Mouse (Mus musculus) liver, embryonic 14.5 days (tissue): ENCODE data around the gene Nubpl. TPM values are rescaled to one million over a fixed set of nuclear protein-coding genes. Genes with fewer than 3 reads are reported as not detected.
A peak's percentile ranks its signal among the peaks of the same experiment; 100 is the strongest.

Experiments
- ATAC-seq: fragments of 200-750 bp; cut with Nextera tagmentation; 2 replicates; pipeline ENCODE4 v1.8.0; 2017; ENCODE audit warnings: moderate number of reproducible peaks, mild to moderate bottlenecking, moderate library complexity; ENCODE audit not compliant: insufficient read depth
- DNase-seq, 3 experiments: peaks; one replicate each; pipeline ENCODE4 v3.0.0-alpha.2; 2012 to 2013; ENCODE audit warnings: low read depth in 3 of 3, low spot score in 3 of 3
- H3K27ac ChIP-seq: fragments of 300-500 bp; sonication (generic); 2 replicates; pipeline ENCODE4 v1.5.1; 2014; ENCODE audit warnings: moderate library complexity, mild to moderate bottlenecking, control low read depth, inconsistent platforms
- H3K27me3 ChIP-seq: fragments of 300-500 bp; sonication (generic); 2 replicates; pipeline ENCODE4 v1.6.1; 2014; ENCODE audit warnings: mild to moderate bottlenecking, low read length, moderate library complexity; ENCODE audit not compliant: control insufficient read depth, insufficient read depth
- H3K36me3 ChIP-seq: fragments of 300-500 bp; sonication (generic); replicated peaks from 2 replicates; pipeline ENCODE4 v1.6.1; 2014; ENCODE audit warnings: low read depth; ENCODE audit not compliant: control insufficient read depth, insufficient read depth
- H3K4me1 ChIP-seq, 2 experiments: fragments of 200-500 bp in 1 of 2; fragments of 300-500 bp in 1 of 2; sonication (generic) in 1 of 2; replicated peaks; 2 replicates each; pipeline ENCODE4 v1.6.1; 2012 to 2014; ENCODE audit warnings: antibody characterized with exemption in 1 of 2, inconsistent platforms in 1 of 2, low read length in 1 of 2; ENCODE audit not compliant: control insufficient read depth in 2 of 2, insufficient read depth in 2 of 2
- H3K4me2 ChIP-seq: fragments of 300-500 bp; sonication (generic); 2 replicates; pipeline ENCODE4 v1.6.1; 2014; ENCODE audit warnings: low read depth, mild to moderate bottlenecking, control low read depth, moderate library complexity
- H3K4me3 ChIP-seq, 2 experiments: fragments of 200-500 bp in 1 of 2; fragments of 300-500 bp in 1 of 2; sonication (generic) in 1 of 2; 2 replicates each; pipeline ENCODE4 v1.5.1; 2012 to 2014; ENCODE audit warnings: low read depth in 2 of 2, low read length in 2 of 2, mild to moderate bottlenecking in 2 of 2, control low read depth in 1 of 2, inconsistent platforms in 1 of 2, moderate library complexity in 1 of 2; ENCODE audit not compliant: insufficient read depth in 1 of 2
- H3K9ac ChIP-seq: fragments of 300-500 bp; sonication (generic); replicated peaks from 2 replicates; pipeline ENCODE4 v1.6.1; 2014; ENCODE audit warnings: mild to moderate bottlenecking, control low read depth, moderate library complexity
- H3K9me3 ChIP-seq: fragments of 300-500 bp; sonication (generic); 2 replicates; pipeline ENCODE4 v1.6.1; 2016; ENCODE audit warnings: low read length, mixed read lengths; ENCODE audit not compliant: control insufficient read depth
- CTCF ChIP-seq: IDR thresholded peaks from 2 replicates; pipeline ENCODE4 v1.5.1; 2016; ENCODE audit warnings: antibody characterized with exemption, low read depth, control low read depth
- EP300 ChIP-seq: IDR thresholded peaks from 2 replicates; pipeline ENCODE4 v1.6.1; 2016; ENCODE audit warnings: antibody characterized with exemption, low read depth
- WGBS: fragments of 180-500 bp; shearing (Covaris S2); extraction: QIAGEN DNeasy Blood & Tissue Kit; methylation state at CpG from one replicate; pipeline ENCODE4 v1.1.7; 2014; ENCODE audit not compliant: insufficient replicate concordance; 5-methylcytosine and 5-hydroxymethylcytosine counted together
- polyA plus RNA-seq, 2 experiments: library from polyadenylated mRNA; depleted of rRNA in 1 of 2; stranded (reverse) in 1 of 2; unstranded in 1 of 2; fragments of >200 nt; fragmentation: Nextera tagmentation in 1 of 2; extraction: Ambion mirVana in 1 of 2; gene quantifications; 2 replicates each; pipeline versions ENCODE4 v1.2.1 to v1.2.3; 2012 to 2014

Nubpl gene
- polyA plus RNA-seq, 2 experiments, result 1.9 to 5.0 TPM

GRCm38 (mm10) chr12:52335142-52335765 is 237.7 kb downstream of the Nubpl start:
- Histone ChIP-seq H3K36me3 (no peaks in the 10 kb centered on the region), H3K27ac (no peak overlapping the region), H3K9me3 (no peaks in the 10 kb centered on the region), H3K27me3 (no peaks in the 10 kb centered on the region), H3K4me1 (peaks cover 0 to 8% of the 10 kb centered on the region in 2 experiments; a peak in 2 of 4 replicates), H3K9ac (no peak overlapping the region), H3K4me3 (no peak overlapping the region), H3K4me2 (no peak overlapping the region)
- TF ChIP-seq EP300 (no peak), CTCF (no peak)
- ATAC-seq (no peak), DNase-seq (no peak)
- WGBS, result 81% methylated on average over 11 of the region's 11 CpGs

- no peak overlapping the region for H3K9ac ChIP-seq
- no peaks in the 10 kb centered on the region for H3K9me3 ChIP-seq
- ATAC-seq, result peak; percentile 33; the same call in 1 of the 2 replicates
- no peak overlapping the region for H3K4me3 ChIP-seq
- DNase-seq, result peak in 1 of 3 experiments; percentile 7
- no peaks in the 10 kb centered on the region for H3K36me3 ChIP-seq
- no peaks in the 10 kb centered on the region for H3K27me3 ChIP-seq
- H3K4me1 ChIP-seq, result peaks cover 0 to 8% of the 10 kb centered on the region in 2 experiments; a peak in 2 of 4 replicates
- TF ChIP-seq CTCF (no peak), EP300 (no peak)
- no peak overlapping the region for H3K27ac ChIP-seq
- H3K4me2 ChIP-seq, result no peak overlapping the region
- WGBS, result 24% methylated on average over 2 of the region's 2 CpGs
Observed at GRCm38 (mm10) chr12:52338136-52338753, 240.7 kb downstream of the Nubpl start.

- no peak for TF ChIP-seq CTCF
- TF ChIP-seq EP300, result no peak
- H3K27me3 ChIP-seq, result no peaks in the 10 kb centered on the region
- no peak overlapping the region for H3K9ac ChIP-seq
- H3K4me1 ChIP-seq, result no peaks in the 10 kb centered on the region
- no peak overlapping the region for H3K27ac ChIP-seq
- no peak overlapping the region for H3K4me3 ChIP-seq
- DNase-seq (no peak), ATAC-seq (no peak)
- 60% methylated on average over 5 of the region's 5 CpGs for WGBS
- no peaks in the 10 kb centered on the region for H3K9me3 ChIP-seq
- H3K4me2 ChIP-seq, result no peak overlapping the region
- no peaks in the 10 kb centered on the region for H3K36me3 ChIP-seq
Observed at GRCm38 (mm10) chr12:52346611-52347010, 249.1 kb downstream of the Nubpl start.

- no peak overlapping the region for H3K27ac ChIP-seq
- H3K9me3 ChIP-seq, result no peaks in the 10 kb centered on the region
- no peaks in the 10 kb centered on the region for H3K27me3 ChIP-seq
- no peaks in the 10 kb centered on the region for H3K36me3 ChIP-seq
- H3K4me1 ChIP-seq, result no peaks in the 10 kb centered on the region
- whole genome bisulfite sequencing, result 60% methylated on average over 3 of the region's 3 CpGs
- no peak for DNase-seq
- TF ChIP-seq CTCF (no peak), EP300 (no peak)
- no peak overlapping the region for H3K4me2 ChIP-seq
- H3K9ac ChIP-seq, result no peak overlapping the region
- no peak overlapping the region for H3K4me3 ChIP-seq
- no peak for ATAC-seq
Observed at GRCm38 (mm10) chr12:52350276-52350675, 252.7 kb downstream of the Nubpl start.

- Histone ChIP-seq H3K36me3 (no peaks in the 10 kb centered on the region), H3K9me3 (no peaks in the 10 kb centered on the region), H3K27me3 (no peaks in the 10 kb centered on the region), H3K4me1 (no peaks in the 10 kb centered on the region), H3K4me2 (no peak overlapping the region), H3K4me3 (no peak overlapping the region), H3K9ac (no peak overlapping the region), H3K27ac (no peak overlapping the region)
- no peak for ATAC-seq
- DNase-seq, result no peak
- 62% methylated on average over 10 of the region's 10 CpGs for WGBS
- TF ChIP-seq CTCF (no peak), EP300 (no peak)
Observed at GRCm38 (mm10) chr12:52359484-52359883, 261.9 kb downstream of the Nubpl start.
